Mouse (Mus musculus): Measurements from ENCODE around the gene Klhl42. TPM values are rescaled to one million over a fixed set of nuclear protein-coding genes. Genes with fewer than 3 reads are reported as not detected.
A peak's percentile ranks its signal among the peaks of the same experiment; 100 is the strongest.

Klhl42 gene
- polyA plus RNA-seq, 1 experiment from 2014 or later: 11.2 TPM

GRCm38 (mm10) chr6:147079919-147080318 lies 11.3 kb upstream of the Klhl42 start:
- Histone ChIP-seq H3K4me2 (ENCODE audit: low read length) (no peak overlapping the region), H3K9ac (ENCODE audit: low read length) (no peak overlapping the region), H3K36me3 (ENCODE audit: control insufficient read depth, insufficient read depth, low read length) (no peaks in the 10 kb centered on the region), H3K4me3 (ENCODE audit: low read depth, low read length) (no peak overlapping the region), H3K9me3 (ENCODE audit: control insufficient read depth, low read length) (no peaks in the 10 kb centered on the region), H3K27me3 (replicated peaks; ENCODE audit: control insufficient read depth, insufficient read depth, low read length) (no peaks in the 10 kb centered on the region), H3K27ac (ENCODE audit: low read depth) (no peak overlapping the region), H3K4me1 (replicated peaks; ENCODE audit: control insufficient read depth, insufficient read depth, low read length) (no peaks in the 10 kb centered on the region)
- DNase-seq (ENCODE audit: low spot score): no peak
- 93% methylated on average over 10 of the region's 10 CpGs for WGBS
- no peak for ATAC-seq (replicated peaks; ENCODE audit: low FRiP score, low TSS enrichment, low read depth)

GRCm38 (mm10) chr6:147085398-147086040 lies 5.7 kb upstream of the Klhl42 start:
- WGBS: 69% methylated on average over 7 of the region's 7 CpGs

GRCm38 (mm10) chr6:147086594-147087225 lies 4.5 kb upstream of the Klhl42 start, which contains the start of gene Mansc4:
Mansc4 (minus strand) TSS chr6:147087032.
- peaks cover 17% of the 10 kb centered on the region for H3K4me1 ChIP-seq (replicated peaks; ENCODE audit: control insufficient read depth, insufficient read depth, low read length)
- H3K9ac ChIP-seq (ENCODE audit: low read length): peak within 1 kb of the TSS; percentile 30; the same call in 1 of the 2 replicates
- 9% methylated on average over 20 of the region's 20 CpGs for WGBS
- peak within 1 kb of the TSS; percentile 59 for H3K27ac ChIP-seq (ENCODE audit: low read depth)
- peak within 1 kb of the TSS; percentile 50 for H3K4me2 ChIP-seq (ENCODE audit: low read length)
- DNase-seq (ENCODE audit: low spot score): peak; percentile 69
- no peaks in the 10 kb centered on the region for H3K27me3 ChIP-seq (replicated peaks; ENCODE audit: control insufficient read depth, insufficient read depth, low read length)
- H3K4me3 ChIP-seq (ENCODE audit: low read depth, low read length): peak within 1 kb of the TSS; percentile 17
- no peak for ATAC-seq (replicated peaks; ENCODE audit: low FRiP score, low TSS enrichment, low read depth)
- no peaks in the 10 kb centered on the region for H3K9me3 ChIP-seq (ENCODE audit: control insufficient read depth, low read length)
- H3K36me3 ChIP-seq (ENCODE audit: control insufficient read depth, insufficient read depth, low read length): no peaks in the 10 kb centered on the region

More at GRCm38 (mm10) chr6:147085398-147086040, 5.7 kb upstream of the Klhl42 start:
- H3K4me2 ChIP-seq (ENCODE audit: low read length): no peak overlapping the region
- no peak overlapping the region for H3K4me3 ChIP-seq (ENCODE audit: low read depth, low read length)
- no peak for ATAC-seq (replicated peaks; ENCODE audit: low FRiP score, low TSS enrichment, low read depth)
- no peaks in the 10 kb centered on the region for H3K9me3 ChIP-seq (ENCODE audit: control insufficient read depth, low read length)
- no peak overlapping the region for H3K27ac ChIP-seq (ENCODE audit: low read depth)
- H3K9ac ChIP-seq (ENCODE audit: low read length): no peak overlapping the region
- H3K36me3 ChIP-seq (ENCODE audit: control insufficient read depth, insufficient read depth, low read length): no peaks in the 10 kb centered on the region
- H3K4me1 ChIP-seq (replicated peaks; ENCODE audit: control insufficient read depth, insufficient read depth, low read length): peaks cover 15% of the 10 kb centered on the region; the same call in 1 of the 2 replicates
- no peaks in the 10 kb centered on the region for H3K27me3 ChIP-seq (replicated peaks; ENCODE audit: control insufficient read depth, insufficient read depth, low read length)
- no peak for DNase-seq (ENCODE audit: low spot score)

DNA sequence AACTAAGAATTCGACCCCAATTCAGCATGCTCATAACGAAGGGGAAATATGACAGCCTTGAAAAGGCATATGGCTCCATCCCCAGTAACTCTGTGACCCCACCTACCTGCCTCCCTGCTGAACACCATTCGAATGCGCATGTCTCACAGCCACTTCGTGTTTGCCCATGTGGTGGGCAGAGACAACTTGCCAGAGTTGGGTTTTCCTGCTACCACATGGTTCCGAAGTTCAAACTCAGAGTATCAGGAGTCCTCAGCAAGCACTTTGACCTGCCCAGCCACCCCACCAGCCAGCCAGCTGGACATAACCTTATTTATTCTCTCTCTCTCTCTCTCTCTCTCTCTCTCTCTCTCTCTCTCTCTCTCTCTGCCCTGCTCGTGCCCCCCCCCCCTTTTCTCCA lies 3.4 kb upstream of the Klhl42 start:
- DNase-seq (ENCODE audit: low spot score): no peak
- WGBS: 62% methylated on average over 6 of the region's 7 CpGs

GRCm38 (mm10) chr6:147088517-147088916 lies 2.7 kb upstream of the Klhl42 start:
- Histone ChIP-seq H3K27me3 (replicated peaks; ENCODE audit: control insufficient read depth, insufficient read depth, low read length) (no peaks in the 10 kb centered on the region), H3K36me3 (ENCODE audit: control insufficient read depth, insufficient read depth, low read length) (no peaks in the 10 kb centered on the region), H3K4me1 (replicated peaks; ENCODE audit: control insufficient read depth, insufficient read depth, low read length) (peaks cover 28% of the 10 kb centered on the region), H3K9me3 (ENCODE audit: control insufficient read depth, low read length) (no peaks in the 10 kb centered on the region), H3K27ac (ENCODE audit: low read depth) (no peak overlapping the region), H3K9ac (ENCODE audit: low read length) (no peak overlapping the region), H3K4me3 (ENCODE audit: low read depth, low read length) (no peak overlapping the region), H3K4me2 (ENCODE audit: low read length) (no peak overlapping the region)
- no peak for ATAC-seq (replicated peaks; ENCODE audit: low FRiP score, low TSS enrichment, low read depth)
- DNase-seq (ENCODE audit: low spot score): no peak
- WGBS: 84% methylated on average over 3 of the region's 3 CpGs

More for the DNA sequence above, 3.4 kb upstream of the Klhl42 start:
- no peaks in the 10 kb centered on the region for H3K9me3 ChIP-seq (ENCODE audit: control insufficient read depth, low read length)
- H3K27ac ChIP-seq (ENCODE audit: low read depth): no peak overlapping the region
- H3K4me3 ChIP-seq (ENCODE audit: low read depth, low read length): no peak overlapping the region
- no peak for ATAC-seq (replicated peaks; ENCODE audit: low FRiP score, low TSS enrichment, low read depth)
- H3K4me2 ChIP-seq (ENCODE audit: low read length): no peak overlapping the region
- no peak overlapping the region for H3K9ac ChIP-seq (ENCODE audit: low read length)
- H3K27me3 ChIP-seq (replicated peaks; ENCODE audit: control insufficient read depth, insufficient read depth, low read length): no peaks in the 10 kb centered on the region
- peaks cover 24% of the 10 kb centered on the region for H3K4me1 ChIP-seq (replicated peaks; ENCODE audit: control insufficient read depth, insufficient read depth, low read length)
- H3K36me3 ChIP-seq (ENCODE audit: control insufficient read depth, insufficient read depth, low read length): no peaks in the 10 kb centered on the region

- no peak overlapping the region for H3K9ac ChIP-seq (ENCODE audit: low read length)
- H3K9me3 ChIP-seq (ENCODE audit: control insufficient read depth, low read length): no peaks in the 10 kb centered on the region
- WGBS: 75% methylated on average over 5 of the region's 5 CpGs
- H3K4me2 ChIP-seq (ENCODE audit: low read length): peak overlapping the region; percentile 92; the same call in 1 of the 2 replicates
- no peak for ATAC-seq (replicated peaks; ENCODE audit: low FRiP score, low TSS enrichment, low read depth)
- no peak overlapping the region for H3K27ac ChIP-seq (ENCODE audit: low read depth)
- H3K4me3 ChIP-seq (ENCODE audit: low read depth, low read length): no peak overlapping the region
- peaks cover 34% of the 10 kb centered on the region for H3K4me1 ChIP-seq (replicated peaks; ENCODE audit: control insufficient read depth, insufficient read depth, low read length)
- DNase-seq (ENCODE audit: low spot score): no peak
- H3K36me3 ChIP-seq (ENCODE audit: control insufficient read depth, insufficient read depth, low read length): peaks cover 9% of the 10 kb centered on the region; the same call in 1 of the 2 replicates
- no peaks in the 10 kb centered on the region for H3K27me3 ChIP-seq (replicated peaks; ENCODE audit: control insufficient read depth, insufficient read depth, low read length)
Observed at GRCm38 (mm10) chr6:147090191-147090590, 988 bp upstream of the Klhl42 start.

- no peak for DNase-seq (ENCODE audit: low spot score)
- H3K9me3 ChIP-seq (ENCODE audit: control insufficient read depth, low read length): no peaks in the 10 kb centered on the region
- H3K36me3 ChIP-seq (ENCODE audit: control insufficient read depth, insufficient read depth, low read length): peaks cover 19% of the 10 kb centered on the region
- no peaks in the 10 kb centered on the region for H3K27me3 ChIP-seq (replicated peaks; ENCODE audit: control insufficient read depth, insufficient read depth, low read length)
- 2% methylated on average over 15 of the region's 15 CpGs for WGBS
- no peak overlapping the region for H3K27ac ChIP-seq (ENCODE audit: low read depth)
- H3K4me2 ChIP-seq (ENCODE audit: low read length): peak overlapping the region; percentile 92
- ATAC-seq (replicated peaks; ENCODE audit: low FRiP score, low TSS enrichment, low read depth): no peak; the same call in 1 of the 2 replicates
- peaks cover 22% of the 10 kb centered on the region for H3K4me1 ChIP-seq (replicated peaks; ENCODE audit: control insufficient read depth, insufficient read depth, low read length)
- peak overlapping the region; percentile 85 for H3K4me3 ChIP-seq (ENCODE audit: low read depth, low read length)
- H3K9ac ChIP-seq (ENCODE audit: low read length): peak overlapping the region; percentile 87
Observed at GRCm38 (mm10) chr6:147092136-147092535, 957 bp downstream of the Klhl42 start.

- 82% methylated on average over 7 of the region's 7 CpGs for WGBS
- Histone ChIP-seq H3K9ac (ENCODE audit: low read length) (no peak overlapping the region), H3K4me1 (replicated peaks; ENCODE audit: control insufficient read depth, insufficient read depth, low read length) (peaks cover 25% of the 10 kb centered on the region), H3K4me2 (ENCODE audit: low read length) (no peak overlapping the region), H3K36me3 (ENCODE audit: control insufficient read depth, insufficient read depth, low read length) (peaks cover 19% of the 10 kb centered on the region), H3K27me3 (replicated peaks; ENCODE audit: control insufficient read depth, insufficient read depth, low read length) (no peaks in the 10 kb centered on the region), H3K4me3 (ENCODE audit: low read depth, low read length) (no peak overlapping the region), H3K27ac (ENCODE audit: low read depth) (no peak overlapping the region), H3K9me3 (ENCODE audit: control insufficient read depth, low read length) (no peaks in the 10 kb centered on the region)
- ATAC-seq (replicated peaks; ENCODE audit: low FRiP score, low TSS enrichment, low read depth): no peak
- DNase-seq (ENCODE audit: low spot score): no peak
Observed at GRCm38 (mm10) chr6:147094771-147095170, 3.6 kb downstream of the Klhl42 start.
